Mouse (Mus musculus): ENCODE data around the gene Gm20721.

- TF ChIP-seq POLR2A (IDR thresholded peaks at IDR 0.05; ENCODE audit: insufficient read length, low read depth) = no peak
- TF ChIP-seq MAX (IDR thresholded peaks at IDR 0.05; ENCODE audit: low read depth) = no peak
- no peak for TF ChIP-seq CEBPB (IDR thresholded peaks at IDR 0.05; ENCODE audit: insufficient read depth, poor library complexity, severe bottlenecking)
- TF ChIP-seq MYOD1 (IDR thresholded peaks at IDR 0.05; ENCODE audit: control insufficient read depth in 1 of 3, insufficient read length in 2 of 3, low read depth in 2 of 3) = no peak
- no peak for TF ChIP-seq TCF12 (IDR thresholded peaks at IDR 0.05; ENCODE audit: insufficient read depth, poor library complexity, severe bottlenecking)
- no peak for TF ChIP-seq SRF (IDR thresholded peaks at IDR 0.05; ENCODE audit: control insufficient read depth, insufficient read length, low read depth)
These were observed 15.1 kb downstream of the Gm20721 start for GRCm38 (mm10) chr2:174331282-174332030.
